Mouse (Mus musculus) erythroid progenitor cell, adult 5-6 weeks (primary cell): Measurements from ENCODE around the gene Trim47. TPM values are rescaled to one million over a fixed set of nuclear protein-coding genes. Genes with fewer than 3 reads are reported as not detected.

Experiments
- ATAC-seq: replicated peaks from 2 replicates; pipeline ENCODE4 v1.8.0; 2016; ENCODE audit warnings: moderate number of reproducible peaks, mild to moderate bottlenecking, moderate TSS enrichment, inconsistent platforms; ENCODE audit not compliant: poor library complexity, low FRiP score, severe bottlenecking
- total RNA-seq, 2 experiments: library from RNA; stranded (forward) in 1 of 2; stranded (reverse) in 1 of 2; fragments of 150-400 nt in 1 of 2; fragments of 186-747, 209-891 nt in 1 of 2; gene quantifications; 2 replicates each; pipeline versions ENCODE4 v1.2.3 to v1.2.4; 2015 to 2017; ENCODE audit warnings: low replicate concordance in 2 of 2

The Trim47 gene
- total RNA-seq, 2 experiments from 2014 or later = not detected

DNA sequence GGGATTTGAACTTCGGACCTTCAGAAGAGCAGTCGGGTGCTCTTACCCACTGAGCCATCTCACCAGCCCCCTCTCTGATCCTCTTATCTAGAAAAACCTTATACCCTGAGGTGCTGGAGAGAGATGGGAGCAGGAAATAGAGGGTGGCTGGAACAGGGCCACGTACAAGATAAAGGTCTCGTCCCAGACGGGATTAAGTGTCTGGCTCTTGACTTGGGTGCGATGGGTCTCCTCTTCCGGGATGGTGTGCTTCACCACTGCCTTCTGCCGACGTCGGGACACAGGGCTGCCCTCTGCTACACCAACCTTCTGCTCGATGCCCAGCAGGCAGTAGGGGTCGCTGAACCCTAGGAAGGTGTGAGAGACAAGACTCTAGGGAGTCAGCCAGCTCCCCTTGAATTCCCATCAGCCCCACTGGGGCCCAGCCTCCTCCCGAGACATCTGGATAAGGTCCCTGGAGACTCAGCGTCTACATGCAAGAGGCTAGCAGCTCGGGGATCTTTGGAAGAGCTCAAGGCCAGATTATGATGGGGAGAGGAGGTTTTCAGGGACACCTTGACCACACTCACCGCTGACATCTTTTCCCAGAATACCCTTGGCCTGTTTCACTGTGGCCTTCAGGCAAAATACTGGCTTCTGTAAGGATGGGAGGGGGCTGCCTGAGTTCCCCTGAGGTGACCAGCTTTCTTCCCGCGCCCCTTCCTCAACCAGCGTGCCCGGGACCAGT, 51.3 kb downstream of the Trim47 start:
- ATAC-seq = no peak

DNA sequence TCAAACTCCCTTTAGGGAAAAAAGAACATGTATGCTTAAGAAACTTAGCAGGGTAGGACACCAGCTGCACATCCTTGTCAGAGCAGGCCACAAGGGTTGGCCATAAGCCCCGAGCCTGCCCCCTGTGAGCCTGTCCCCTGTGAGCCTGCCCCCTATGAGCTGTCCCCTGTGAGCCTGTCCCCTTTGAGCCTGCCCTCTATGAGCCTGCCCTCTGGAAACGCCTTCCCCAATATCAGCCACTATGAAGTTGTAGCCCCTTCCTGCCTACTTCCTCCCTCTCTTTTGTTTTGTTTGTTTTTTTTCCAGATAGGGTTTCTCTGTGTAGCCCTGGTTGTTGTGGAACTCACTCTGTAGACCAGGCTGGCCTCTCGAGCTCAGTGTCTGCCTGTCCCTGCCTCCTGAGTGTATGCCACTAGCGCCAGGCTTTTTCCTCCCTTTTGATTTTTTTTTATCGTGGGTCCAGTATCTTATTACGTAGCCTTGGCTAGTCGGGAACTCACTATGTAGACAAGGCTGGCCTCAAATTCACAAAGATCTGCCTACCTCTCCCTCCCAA, 52.5 kb downstream of the Trim47 start:
- no peak for ATAC-seq

DNA sequence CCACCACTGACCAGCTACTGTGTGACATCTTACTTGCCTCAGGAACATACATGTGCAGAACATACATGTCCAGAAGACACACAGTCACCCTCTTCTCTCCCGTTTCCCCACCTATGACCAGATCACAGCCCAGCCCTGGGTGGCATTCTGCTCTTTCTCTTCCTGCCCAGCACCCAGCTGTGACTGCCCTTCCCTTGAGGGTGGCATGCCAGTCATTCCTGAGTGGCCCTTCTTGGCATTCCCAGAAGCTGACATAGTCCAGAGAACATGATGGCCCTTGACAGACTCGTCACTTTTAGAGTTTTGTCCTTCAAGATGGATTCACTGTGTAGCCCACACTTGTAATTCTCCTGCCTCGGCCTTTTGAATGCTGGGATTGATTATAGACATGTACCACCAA, 54.4 kb downstream of the Trim47 start:
- ATAC-seq = no peak

DNA sequence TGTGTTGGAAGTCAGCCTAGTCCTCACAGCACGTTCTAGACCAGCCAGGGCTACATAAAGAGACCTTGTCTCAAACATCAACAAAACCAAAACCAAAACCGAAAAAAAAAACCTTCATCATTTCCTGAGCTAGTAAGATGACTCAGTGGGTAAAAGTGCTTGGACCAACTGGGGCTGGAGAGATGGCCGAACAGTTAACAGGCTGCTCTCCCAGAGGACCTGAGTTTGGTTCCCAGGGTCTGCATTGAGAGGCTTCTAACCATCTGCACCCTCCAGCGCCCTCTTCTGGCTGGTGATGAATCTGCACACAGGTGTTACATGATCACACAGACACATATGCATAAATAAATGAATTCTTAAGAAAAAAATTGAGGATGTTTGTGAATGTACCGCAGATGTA, 55.5 kb downstream of the Trim47 start:
- ATAC-seq = no peak

DNA sequence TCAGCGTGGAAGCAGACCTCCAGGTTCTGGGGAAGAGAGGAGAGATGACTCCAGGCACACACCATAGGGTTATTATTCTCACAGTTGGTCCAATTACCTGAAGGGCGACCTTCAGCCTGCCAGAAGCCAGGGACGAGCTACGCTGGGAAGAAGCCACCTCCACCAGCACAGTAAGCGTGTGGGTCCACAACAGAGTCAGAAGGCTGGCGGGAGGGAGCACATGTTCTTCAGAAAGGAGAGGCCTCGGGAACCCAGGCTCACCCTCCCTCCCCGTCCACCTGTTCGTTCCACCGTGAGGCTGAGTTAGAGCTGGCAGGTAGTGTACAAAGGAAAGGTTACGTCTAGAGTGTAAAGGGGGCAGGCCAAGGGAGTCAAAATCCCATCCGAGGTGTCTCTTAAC, 61.7 kb downstream of the Trim47 start:
- no peak for ATAC-seq

DNA sequence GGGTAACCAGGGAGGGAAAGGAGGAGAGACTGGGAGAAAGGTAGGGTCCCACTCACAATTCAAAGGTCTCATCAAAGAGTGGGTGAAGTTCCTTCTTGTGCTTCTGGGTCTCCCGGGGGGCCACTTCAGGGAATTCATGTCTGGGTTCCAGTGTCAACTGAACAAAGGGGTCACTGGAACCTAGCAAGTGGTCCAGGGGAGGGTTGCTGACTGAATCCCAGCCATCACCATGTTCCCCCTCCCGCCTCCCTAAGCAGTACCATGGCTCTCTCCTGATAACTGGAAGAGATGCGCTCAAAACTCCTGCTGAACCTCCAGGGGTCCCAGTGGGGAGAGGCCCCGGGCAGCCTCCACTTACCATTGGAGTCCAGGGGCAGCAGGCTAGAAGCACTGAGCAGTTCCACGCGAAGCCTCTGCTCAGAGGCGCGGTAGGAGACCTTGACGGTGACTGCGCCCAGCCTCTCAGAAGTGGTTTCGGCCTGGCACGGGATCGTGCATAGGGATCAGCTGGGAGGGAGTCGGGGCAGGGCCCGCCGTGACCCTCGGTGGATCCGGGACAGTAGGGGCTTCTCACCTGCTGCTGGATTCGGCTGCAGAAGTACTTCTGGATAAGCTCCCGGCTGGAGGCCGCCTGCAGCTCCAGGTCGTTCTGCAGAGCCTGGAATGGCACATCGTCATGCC, 62.7 kb downstream of the Trim47 start:
- no peak for ATAC-seq

DNA sequence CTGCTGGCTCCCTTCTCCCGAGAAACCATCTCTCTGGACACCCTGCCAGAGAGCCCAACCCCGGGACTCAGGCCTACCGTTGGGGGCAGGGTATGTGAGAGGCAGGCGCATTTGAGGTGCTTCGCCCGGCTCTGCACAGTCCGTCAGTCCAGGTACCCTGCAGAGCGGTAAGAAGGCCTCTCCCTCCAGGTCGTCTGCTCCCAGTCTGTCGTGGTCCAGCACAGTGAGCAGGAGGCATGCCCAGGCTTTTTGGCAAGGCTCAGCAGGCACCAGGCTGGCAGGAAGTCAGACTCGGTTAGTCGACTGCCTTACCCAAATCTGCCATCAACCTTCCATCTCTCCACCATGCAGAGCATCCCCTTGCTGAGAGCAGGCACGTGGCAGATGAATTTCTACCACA, 63.4 kb downstream of the Trim47 start:
- ATAC-seq = no peak

DNA sequence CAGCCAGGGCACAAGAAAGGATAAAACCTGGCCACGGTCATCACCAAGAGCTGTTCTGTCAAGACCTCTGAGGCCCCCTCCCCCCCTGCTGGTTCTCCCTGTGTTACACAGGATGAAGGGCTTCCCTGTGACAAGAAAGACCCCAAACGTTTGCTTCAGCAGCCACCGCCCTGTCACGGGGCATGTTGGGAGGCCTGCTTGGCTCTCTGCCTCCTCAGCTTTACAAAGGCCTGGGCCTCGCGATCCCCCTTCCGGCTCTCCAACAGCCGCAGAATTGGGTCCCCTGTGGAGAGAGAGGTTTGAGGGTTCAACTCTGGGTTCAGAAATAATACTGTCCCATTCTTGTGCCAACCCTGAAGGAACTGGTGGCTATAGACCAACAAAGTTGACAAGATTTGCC, 64.5 kb downstream of the Trim47 start:
- ATAC-seq = no peak

DNA sequence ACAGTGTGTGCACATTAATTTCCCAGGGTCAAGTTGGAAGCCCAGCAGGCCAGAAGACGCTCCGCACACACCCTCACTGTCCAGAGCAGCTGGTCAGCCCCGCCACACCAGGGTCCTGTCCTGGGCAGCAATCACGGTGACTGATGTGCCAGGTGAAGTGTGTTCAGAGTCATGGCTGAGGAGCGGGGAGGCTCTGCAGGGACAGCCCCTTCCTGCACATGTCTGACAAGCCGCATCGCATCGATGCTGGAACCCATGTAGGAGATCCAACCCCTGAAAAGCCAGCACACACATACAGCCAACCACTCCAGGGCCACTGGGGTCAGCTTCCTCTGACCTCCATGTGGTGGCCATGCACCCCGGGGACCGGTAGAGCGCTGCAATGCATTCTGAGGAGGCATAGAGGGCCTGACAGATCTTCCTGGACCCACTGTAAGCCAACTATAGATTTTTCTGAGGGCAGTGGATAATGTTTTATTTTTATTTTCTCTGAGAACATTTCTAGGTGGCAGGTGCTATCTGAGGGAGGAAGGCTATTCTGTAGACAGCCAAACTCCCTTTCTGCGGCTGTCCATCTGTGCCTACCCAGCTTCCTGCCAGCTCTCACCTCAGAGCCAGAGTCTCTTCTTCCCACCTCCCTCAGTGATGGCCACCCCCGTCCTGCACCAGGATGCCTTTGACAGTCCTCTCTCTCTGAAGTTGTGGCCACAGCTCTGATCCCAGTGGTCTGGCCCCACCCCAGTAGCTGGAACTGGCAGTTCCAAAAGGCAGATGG, 65.2 kb downstream of the Trim47 start:
- no peak for ATAC-seq

DNA sequence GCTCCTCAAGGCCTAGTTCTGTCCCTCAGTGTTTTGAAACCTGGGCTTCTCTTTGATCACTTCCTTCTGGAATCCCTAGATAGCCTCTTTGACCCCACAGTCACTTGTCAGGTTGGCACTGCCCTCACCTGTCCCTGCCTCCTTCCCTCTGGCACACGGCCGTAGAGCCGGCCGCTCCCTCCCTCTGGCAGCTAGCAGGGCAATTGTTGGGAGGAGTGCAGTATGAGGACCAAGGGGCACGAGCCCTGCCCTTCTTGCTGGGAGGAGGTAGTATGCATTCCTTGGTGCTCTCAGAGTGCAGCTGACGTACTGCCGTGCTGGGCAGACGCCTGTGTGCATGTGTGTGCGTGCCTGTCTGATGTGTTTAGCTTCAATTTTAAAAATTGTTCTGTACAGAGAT, 66.4 kb downstream of the Trim47 start:
- no peak for ATAC-seq

DNA sequence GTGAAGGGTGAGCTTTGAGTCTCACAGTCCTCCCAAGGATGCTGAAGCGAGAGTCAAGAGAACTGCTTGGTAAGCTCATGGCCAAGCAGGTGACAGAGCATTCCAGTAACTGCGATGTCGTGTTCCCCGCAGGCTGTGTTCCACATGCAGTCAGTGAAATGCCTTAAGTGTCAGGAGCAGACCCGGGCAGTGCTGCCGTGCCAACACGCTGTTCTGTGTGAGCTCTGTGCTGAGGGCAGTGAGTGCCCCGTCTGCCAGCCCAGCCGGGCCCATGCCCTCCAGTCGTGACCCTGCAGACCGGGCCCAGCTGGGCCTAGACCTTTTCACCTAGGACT, 67.4 kb downstream of the Trim47 start:
- ATAC-seq = no peak

DNA sequence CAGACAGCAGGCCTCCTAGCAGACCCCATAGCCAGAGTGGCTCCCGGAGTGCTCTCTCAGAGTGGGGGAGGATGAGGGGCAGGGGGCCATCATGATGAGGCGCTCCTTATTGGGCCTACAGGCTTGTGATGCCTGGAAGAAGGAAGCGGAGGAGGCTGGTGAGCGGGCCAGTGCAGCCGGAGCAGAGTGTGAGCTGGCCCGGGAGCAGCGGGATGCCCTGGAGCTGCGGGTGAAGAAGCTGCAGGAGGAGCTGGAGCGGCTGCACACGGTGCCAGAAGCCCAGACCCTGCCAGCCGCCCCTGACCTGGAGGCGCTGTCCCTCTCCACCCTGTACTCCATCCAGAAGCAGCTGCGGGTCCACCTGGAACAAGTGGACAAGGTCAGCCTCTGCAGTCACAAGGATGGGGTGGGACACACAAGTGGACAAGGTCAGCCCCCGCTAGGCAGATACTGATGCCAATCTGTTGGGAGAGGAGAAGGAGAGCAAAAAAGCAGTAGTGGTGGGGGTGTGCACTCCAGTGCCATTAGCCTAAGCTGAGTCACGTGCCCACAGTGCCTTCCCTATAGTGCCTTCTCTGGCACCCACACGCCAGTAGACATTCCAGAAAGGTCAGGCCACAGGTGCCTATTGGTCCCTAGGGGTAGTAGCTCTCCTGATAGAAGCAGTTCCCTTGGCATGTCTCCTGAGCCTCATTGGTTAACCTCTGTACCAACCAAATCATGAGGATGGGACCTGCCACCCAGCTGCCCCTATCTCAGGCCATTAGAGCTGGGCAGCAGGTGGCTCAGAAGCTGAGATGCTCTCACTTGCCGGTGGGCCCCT, 67.9 kb downstream of the Trim47 start:
- ATAC-seq = no peak

DNA sequence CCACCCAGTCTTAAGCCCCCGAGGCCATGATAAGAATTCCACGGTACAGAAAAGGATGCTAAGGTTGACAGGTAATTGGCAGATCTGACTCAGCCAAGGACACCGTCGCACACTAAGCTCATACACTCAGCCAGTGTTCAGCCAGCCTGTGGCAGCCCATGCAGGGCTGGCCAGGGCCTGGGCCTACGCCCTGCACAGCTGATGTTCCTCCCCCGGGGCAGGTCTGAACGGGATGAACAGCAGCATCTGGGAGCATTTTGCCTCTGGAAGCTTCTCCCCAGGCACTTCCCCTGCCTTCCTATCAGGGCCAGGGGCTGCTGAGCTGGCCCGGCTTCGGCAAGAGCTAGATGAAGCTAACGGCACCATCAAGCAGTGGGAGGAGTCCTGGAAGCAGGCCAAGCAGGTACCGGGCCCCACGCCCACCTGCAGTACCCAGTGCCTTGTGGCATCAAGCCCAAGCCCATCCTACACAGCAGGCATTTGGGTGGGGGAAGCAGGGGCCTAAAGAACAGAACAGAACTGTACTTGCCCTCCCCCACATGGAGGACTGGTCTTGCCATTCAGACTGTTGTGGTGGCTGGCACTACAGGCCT, 68.9 kb downstream of the Trim47 start:
- ATAC-seq = no peak

DNA sequence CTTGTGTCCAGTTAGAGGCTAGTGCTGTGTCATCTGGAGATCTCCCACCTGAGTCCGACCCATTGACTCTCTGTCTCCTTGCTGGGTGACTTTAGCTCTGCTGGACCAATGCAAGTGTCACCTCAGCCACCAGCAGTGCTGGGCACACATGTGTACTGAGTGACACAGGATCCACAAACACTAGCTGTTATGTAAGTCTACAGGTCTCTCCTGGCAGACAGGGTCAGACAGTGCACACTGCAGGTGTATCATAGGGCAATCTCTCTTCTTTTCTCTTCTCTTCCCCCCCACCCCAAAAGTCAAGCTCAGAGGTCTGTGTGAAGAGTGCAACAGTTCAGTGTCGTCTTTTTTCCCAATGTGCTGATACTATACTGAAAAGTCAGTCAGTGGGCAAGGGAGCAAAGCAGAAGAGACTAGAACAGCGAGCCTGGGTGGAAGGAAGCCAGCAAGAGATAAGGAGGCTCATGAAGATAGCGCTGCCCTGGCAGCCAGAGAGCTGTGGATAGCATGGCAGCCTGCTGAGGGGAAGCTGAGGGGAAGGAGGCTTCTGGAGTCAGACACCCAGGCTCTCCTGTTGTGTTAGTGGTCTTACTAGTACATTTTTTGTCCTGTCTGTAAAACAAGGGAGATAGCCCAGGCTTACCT, 69.7 kb downstream of the Trim47 start:
- ATAC-seq = peak; percentile 72

DNA sequence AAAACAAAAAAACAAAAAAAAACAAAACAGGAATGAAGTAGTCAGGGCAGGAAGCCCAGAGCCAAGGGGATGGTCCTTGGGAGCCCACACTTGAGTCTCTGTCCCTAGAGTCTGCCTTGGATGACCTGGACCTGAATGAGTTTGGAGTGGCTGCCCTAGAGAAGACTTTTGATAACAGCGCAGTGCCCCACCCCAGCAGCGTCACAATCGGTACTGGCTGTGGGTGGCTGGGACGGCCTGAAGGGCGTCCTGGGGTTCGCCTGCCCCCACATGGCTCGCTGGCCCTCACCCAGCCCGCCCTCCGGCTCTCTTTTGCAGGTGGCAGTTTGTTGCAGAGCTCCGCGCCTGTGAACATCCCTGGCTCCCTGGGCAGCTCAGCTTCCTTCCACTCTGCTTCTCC, 71.1 kb downstream of the Trim47 start:
- peak; percentile 58 for ATAC-seq
